Mouse (Mus musculus) C2C12 (cell line): Measurements from ENCODE around the gene Rbm18. TPM values are rescaled to one million over a fixed set of nuclear protein-coding genes. Genes with fewer than 3 reads are reported as not detected.
A peak's percentile ranks its signal among the peaks of the same experiment; 100 is the strongest.

ENCODE experiments used
- H3K27me3 ChIP-seq: one replicate; pipeline ENCODE4 v1.6.1; 2011; ENCODE audit not compliant: control insufficient read depth, insufficient read depth, insufficient read length
- H3K36me3 ChIP-seq: one replicate; pipeline ENCODE4 v1.6.1; 2011; ENCODE audit not compliant: control insufficient read depth, insufficient read depth
- H3K4me3 ChIP-seq: one replicate; pipeline ENCODE4 v1.5.1; 2011; ENCODE audit warnings: mild to moderate bottlenecking, control low read depth; ENCODE audit not compliant: poor library complexity, insufficient read depth, severe bottlenecking
- H3K79me2 ChIP-seq: one replicate; pipeline ENCODE4 v1.6.1; 2011; ENCODE audit not compliant: control insufficient read depth, insufficient read depth
- H3K79me3 ChIP-seq: one replicate; pipeline ENCODE4 v1.6.1; 2011; ENCODE audit warnings: low read depth, control low read depth
- H3ac ChIP-seq: one replicate; pipeline ENCODE3; 2011; ENCODE audit warnings: low read depth; ENCODE audit not compliant: control insufficient read depth, insufficient read length
- CEBPB ChIP-seq: IDR thresholded peaks from one replicate; pipeline ENCODE4 v1.6.1; 2011; ENCODE audit warnings: low read depth, mild to moderate bottlenecking, control low read depth, moderate library complexity
- CTCF ChIP-seq: IDR thresholded peaks from one replicate; pipeline ENCODE4 v1.5.1; 2011; ENCODE audit not compliant: control insufficient read depth, insufficient read depth, insufficient read length
- FOSL1 ChIP-seq: IDR thresholded peaks from one replicate; pipeline ENCODE4 v1.8.0; 2011; ENCODE audit warnings: mild to moderate bottlenecking, low read length; ENCODE audit not compliant: poor library complexity, insufficient read depth, severe bottlenecking
- MAX ChIP-seq: IDR thresholded peaks from one replicate; pipeline ENCODE4 v1.6.1; 2011; ENCODE audit warnings: mild to moderate bottlenecking, control low read depth
- MYOD1 ChIP-seq: IDR thresholded peaks from one replicate; pipeline ENCODE4 v1.6.1; 2011; ENCODE audit warnings: low read depth; ENCODE audit not compliant: control insufficient read depth, insufficient read length
- MYOG ChIP-seq: IDR thresholded peaks from one replicate; pipeline ENCODE4 v1.6.1; 2011; ENCODE audit not compliant: control insufficient read depth, insufficient read length; ENCODE audit errors: extremely low read depth
- USF1 ChIP-seq: IDR thresholded peaks from one replicate; pipeline ENCODE4 v1.6.1; 2011; ENCODE audit warnings: low read depth, mild to moderate bottlenecking, control low read depth, moderate library complexity
- polyA plus RNA-seq: library from polyadenylated mRNA; unstranded; fragments of >200 nt; fragmentation: generic; extraction: Trizol; gene quantifications from one replicate; pipeline ENCODE4 v1.2.1, GENCODE M21; 2012; ENCODE audit warnings: missing spikeins

Rbm18 gene
- polyA plus RNA-seq, 1 experiment, result 16.0 TPM

GRCm38 (mm10) chr2:36148876-36149365 is 12.3 kb upstream of the Rbm18 start:
- H3ac ChIP-seq, result no peak overlapping the region
- TF ChIP-seq MYOG (no peak), USF1 (no peak), CEBPB (no peak), MYOD1 (no peak), FOSL1 (no peak), CTCF (no peak), MAX (no peak)

GRCm38 (mm10) chr2:36139096-36139495 is 2.5 kb upstream of the Rbm18 start:
- Histone ChIP-seq H3K27me3 (no peaks in the 10 kb centered on the region), H3K4me3 (no peak overlapping the region), H3K36me3 (peaks cover 24% of the 10 kb centered on the region), H3K79me2 (peaks cover 63% of the 10 kb centered on the region), H3K79me3 (peaks cover 28% of the 10 kb centered on the region), H3ac (no peak overlapping the region)
- TF ChIP-seq FOSL1, result no peak
- no peak for TF ChIP-seq MYOD1
- TF ChIP-seq USF1, result no peak
- TF ChIP-seq CEBPB, result no peak
- no peak for TF ChIP-seq CTCF
- no peak for TF ChIP-seq MAX
- TF ChIP-seq MYOG, result no peak

More at GRCm38 (mm10) chr2:36148876-36149365, 12.3 kb upstream of the Rbm18 start:
- H3K36me3 ChIP-seq, result peaks cover 27% of the 10 kb centered on the region
- H3K79me2 ChIP-seq, result no peaks in the 10 kb centered on the region
- no peaks in the 10 kb centered on the region for H3K27me3 ChIP-seq
- H3K79me3 ChIP-seq, result no peaks in the 10 kb centered on the region
- no peak overlapping the region for H3K4me3 ChIP-seq

- Histone ChIP-seq H3K79me2 (peaks cover 74% of the 10 kb centered on the region), H3K36me3 (peaks cover 39% of the 10 kb centered on the region)
- TF ChIP-seq USF1 (peak; percentile 53), CEBPB (no peak), MAX (no peak), FOSL1 (no peak)
Measured at GRCm38 (mm10) chr2:36135887-36136286, 686 bp downstream of the Rbm18 start.

GRCm38 (mm10) chr2:36129051-36129450 is 7.5 kb downstream of the Rbm18 start:
- TF ChIP-seq MYOD1 (no peak), CEBPB (no peak), MAX (no peak), MYOG (no peak), CTCF (no peak), FOSL1 (no peak), USF1 (no peak)
- H3K4me3 ChIP-seq, result no peak overlapping the region
- H3K36me3 ChIP-seq, result peaks cover 78% of the 10 kb centered on the region
- peaks cover 4% of the 10 kb centered on the region for H3K79me3 ChIP-seq
- H3K79me2 ChIP-seq, result peaks cover 29% of the 10 kb centered on the region
- H3K27me3 ChIP-seq, result no peaks in the 10 kb centered on the region
- H3ac ChIP-seq, result no peak overlapping the region

More at GRCm38 (mm10) chr2:36135887-36136286, 686 bp downstream of the Rbm18 start:
- no peaks in the 10 kb centered on the region for H3K27me3 ChIP-seq
- peak overlapping the region; percentile 93 for H3ac ChIP-seq
- H3K79me3 ChIP-seq, result peaks cover 32% of the 10 kb centered on the region
- peak overlapping the region; percentile 71 for H3K4me3 ChIP-seq

- peaks cover 18% of the 10 kb centered on the region for H3K79me2 ChIP-seq
- H3K36me3 ChIP-seq, result peaks cover 78% of the 10 kb centered on the region
- H3ac ChIP-seq, result no peak overlapping the region
- no peaks in the 10 kb centered on the region for H3K79me3 ChIP-seq
- H3K4me3 ChIP-seq, result no peak overlapping the region
- TF ChIP-seq MYOG (no peak), FOSL1 (no peak)
- H3K27me3 ChIP-seq, result no peaks in the 10 kb centered on the region
Measured at GRCm38 (mm10) chr2:36127973-36128372, 8.6 kb downstream of the Rbm18 start.

GRCm38 (mm10) chr2:36126795-36127429 is 9.7 kb downstream of the Rbm18 start:
- no peak overlapping the region for H3K4me3 ChIP-seq
- H3ac ChIP-seq, result no peak overlapping the region
- TF ChIP-seq MYOD1 (no peak), MAX (no peak), USF1 (no peak), CTCF (no peak), CEBPB (no peak), FOSL1 (no peak), MYOG (no peak)
- no peaks in the 10 kb centered on the region for H3K79me3 ChIP-seq
- H3K79me2 ChIP-seq, result peaks cover 18% of the 10 kb centered on the region
- H3K27me3 ChIP-seq, result no peaks in the 10 kb centered on the region
- H3K36me3 ChIP-seq, result peaks cover 76% of the 10 kb centered on the region
